Mouse (Mus musculus) MEL-GATA-1-ER (cell line): ENCODE results near the gene Yju2.
"Not testable (repeated sequence)": the region's sequence is repeated elsewhere in the genome, so short reads cannot be mapped to it uniquely, and the experiment has no call there.

ENCODE experiments used
- DNase-seq: peaks from one replicate; pipeline ENCODE4 v3.0.0-alpha.2; 2012; ENCODE audit warnings: low read depth; ENCODE audit errors: extremely low read depth

Yju2 gene

DNA sequence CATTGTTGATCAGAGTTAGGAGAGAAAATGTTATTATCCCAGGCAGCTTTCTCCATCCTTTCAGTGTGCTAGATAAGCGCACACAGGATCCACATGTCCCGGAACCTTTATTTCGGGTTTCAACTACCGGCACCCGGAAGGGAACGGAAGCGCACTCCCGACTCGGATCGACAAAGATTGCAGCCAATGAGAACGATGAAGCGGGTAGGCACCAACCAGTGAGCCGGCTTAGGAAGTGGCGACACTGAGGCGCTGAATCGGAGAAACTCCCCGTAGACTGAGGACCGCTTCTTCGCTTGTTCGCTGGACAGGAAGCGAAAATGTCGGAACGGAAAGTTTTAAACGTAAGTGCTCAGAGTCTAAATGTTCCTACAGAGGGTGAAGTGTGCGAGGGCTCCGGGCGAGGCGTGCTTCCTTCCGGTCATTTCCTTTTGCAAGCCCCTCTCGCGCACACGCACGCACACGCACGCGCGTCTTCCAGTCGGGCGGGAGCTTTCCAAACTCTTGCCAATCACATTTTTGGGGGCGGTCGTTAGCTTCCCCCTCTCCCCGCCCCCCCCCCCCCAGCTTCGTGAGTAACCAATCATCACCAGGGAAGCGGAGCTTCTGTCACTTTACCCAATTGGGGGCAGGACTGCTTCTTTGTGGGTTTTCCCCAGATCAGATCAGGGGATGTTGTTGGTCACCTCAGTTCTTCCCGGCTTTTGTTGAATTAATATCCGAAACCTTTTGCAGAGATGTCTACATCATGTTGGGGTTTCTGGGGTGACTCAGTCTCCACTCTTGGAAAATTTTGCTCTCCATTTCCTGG is at the start of gene Yju2:
TSS of gene Yju2 (plus strand) at position 182 of the 811 bp plus-strand sequence.
- peak; percentile 95 for DNase-seq

DNA sequence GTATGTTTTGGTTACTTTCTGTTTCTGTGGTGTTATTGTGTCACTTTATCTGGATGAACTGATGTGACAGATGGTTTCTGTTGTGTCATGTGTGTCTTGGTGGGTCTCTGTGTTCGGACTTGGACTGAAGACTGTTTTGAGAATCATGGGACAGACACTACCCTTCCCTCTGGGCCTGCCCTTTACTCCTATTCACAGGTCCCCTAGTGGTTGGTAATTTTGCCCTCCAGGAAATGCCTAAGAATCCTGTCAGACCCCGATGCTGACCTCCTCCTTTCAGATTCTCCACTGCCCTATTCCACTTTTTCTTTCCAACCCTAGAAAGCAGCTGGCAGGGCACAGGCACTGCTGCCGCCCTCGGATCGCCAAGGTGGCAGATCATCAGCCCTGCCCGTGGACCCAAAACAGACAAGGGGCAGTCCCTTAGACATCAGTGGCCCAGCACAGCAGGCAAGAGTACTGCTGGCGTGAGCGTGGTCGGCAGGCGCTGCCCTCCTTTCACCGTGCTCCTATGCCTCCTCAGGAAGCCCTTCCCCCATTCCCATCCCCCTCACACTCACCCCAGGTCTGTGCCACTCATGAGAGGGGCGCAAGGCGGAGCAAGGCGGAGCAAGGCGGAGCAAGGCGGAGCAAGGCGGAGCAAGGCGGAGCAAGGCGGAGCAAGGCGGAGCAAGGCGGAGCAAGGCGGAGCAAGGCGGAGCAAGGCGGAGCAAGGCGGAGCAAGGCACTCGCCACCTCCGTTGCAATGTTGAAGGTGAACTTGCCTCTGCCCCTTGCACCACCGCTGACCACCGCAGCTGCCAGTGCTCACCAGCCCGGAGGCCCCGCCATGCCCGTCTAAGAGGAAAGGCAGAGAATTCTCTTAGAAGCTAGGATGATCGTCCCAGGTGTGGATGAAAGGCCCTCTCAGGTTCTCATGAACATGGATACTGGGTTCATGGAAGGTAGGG is 27.1 kb upstream of the Yju2 start:
- DNase-seq, result peak; percentile 52

DNA sequence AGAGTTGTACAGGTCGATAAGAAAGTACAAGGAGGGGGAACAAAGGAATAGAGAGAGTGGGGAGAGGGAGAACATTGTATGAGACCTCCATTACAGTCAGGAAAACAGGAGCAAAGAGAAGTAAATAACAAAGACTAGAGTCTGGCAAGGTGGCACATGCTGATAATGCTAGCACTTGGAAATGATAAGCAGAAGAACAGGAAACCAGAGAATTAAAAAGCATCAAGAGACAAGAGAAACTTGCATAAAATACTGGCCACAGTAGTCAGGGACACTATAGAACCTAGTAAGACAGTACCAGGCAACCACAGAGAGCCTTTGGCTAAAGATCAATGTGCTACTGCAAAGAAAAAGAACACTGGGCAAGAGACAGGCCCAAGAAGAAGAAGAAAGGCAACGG is 26.3 kb upstream of the Yju2 start:
- DNase-seq, result peak; percentile 88

DNA sequence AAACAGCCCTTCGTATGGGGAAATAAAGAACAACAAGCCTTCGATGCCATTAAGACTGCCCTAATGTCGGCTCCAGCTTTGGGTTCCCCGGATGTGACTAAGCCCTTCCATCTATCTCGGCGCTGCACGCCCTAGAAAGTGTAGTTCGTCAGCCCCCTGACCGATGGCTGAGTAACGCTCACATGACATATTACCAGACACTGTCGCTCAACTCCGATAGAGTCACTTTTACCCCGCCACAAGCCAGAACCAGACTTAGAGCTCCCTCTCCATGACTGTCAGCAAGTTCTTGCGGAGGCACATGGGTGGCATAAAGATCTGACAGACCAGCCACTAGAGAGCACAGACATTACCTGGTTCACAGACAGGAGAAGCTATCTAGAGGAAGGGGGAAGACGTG is 25.7 kb upstream of the Yju2 start:
- peak; percentile 83 for DNase-seq

DNA sequence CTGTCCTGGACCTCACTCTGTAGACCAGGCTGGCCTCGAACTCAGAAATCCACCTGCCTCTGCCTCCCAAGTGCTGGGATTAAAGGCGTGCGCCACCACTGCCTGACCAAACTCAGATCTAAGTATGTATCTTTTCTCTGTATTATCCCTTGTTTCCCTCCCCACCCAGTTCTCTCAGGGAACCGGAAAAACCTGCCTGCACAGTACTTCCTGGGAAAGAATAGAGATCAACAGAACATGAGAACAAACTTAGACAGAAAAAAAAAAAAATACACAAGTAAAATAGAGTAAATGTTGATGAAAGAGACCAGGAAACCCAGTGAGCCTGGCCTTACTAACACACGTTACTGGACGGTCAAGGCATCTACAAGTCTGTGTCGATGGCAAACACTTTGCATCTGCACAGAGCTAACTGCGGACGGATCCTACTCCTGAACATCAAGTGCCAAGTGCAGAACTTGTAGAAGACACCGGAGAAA is 14.5 kb upstream of the Yju2 start:
- DNase-seq, result not testable (repeated sequence)

DNA sequence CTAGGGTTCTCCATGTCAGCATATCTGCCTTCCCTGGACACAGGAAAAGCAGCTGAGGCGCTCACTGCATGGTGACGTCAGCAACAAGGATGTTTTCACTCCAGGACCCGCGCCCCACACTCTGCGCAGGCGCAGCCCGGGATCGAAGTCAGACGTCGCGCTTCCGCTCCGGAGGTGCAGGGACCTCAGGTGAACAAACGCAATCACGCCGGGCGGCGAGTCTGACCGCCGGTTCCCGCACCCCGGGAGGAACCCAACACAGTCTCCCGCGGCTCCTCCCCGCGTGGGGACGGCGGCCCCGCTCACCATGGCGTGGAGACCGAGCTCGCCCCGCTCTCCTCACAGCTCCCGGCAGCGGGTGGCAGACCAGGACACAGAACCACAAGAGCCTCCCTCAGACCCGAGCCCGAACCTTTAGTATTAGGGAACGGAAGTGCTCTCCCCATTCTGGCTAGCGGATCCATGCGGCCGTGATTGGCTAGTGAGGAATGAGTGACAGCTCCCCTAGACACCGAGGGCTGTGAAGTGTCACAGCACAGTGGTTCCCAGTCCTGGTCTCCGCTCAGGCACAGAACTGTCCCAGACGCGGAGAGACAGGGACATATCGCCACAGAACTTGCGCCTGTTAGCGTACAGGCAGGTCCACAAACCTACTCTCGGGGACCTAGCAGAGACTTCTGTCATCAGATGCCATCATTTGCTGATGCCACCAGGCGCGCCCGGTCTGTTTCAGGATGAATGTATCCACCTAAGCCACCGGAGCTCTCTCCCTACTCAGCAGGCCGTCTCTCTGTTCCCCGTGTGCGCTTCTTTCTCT is 13.8 kb upstream of the Yju2 start:
- peak; percentile 75 for DNase-seq

DNA sequence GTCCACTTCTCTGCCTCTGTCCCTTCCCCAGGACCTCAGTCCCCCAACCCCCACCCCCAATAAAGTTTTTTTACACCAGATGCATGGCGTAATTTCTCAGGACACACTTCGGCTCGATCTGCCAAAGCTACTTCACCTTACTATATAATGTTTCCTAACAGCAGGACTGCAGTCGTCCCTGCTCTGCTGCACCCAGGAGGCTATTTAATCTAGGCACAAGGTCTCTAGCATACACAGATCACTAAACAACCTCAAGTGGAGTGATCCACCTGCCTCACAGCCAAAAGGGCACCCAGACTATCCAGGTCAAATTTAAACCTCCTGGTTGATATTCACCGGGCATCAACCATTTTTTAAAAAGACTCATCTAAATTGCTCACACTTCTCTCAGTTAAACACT is 13.2 kb upstream of the Yju2 start:
- DNase-seq, result no peak

DNA sequence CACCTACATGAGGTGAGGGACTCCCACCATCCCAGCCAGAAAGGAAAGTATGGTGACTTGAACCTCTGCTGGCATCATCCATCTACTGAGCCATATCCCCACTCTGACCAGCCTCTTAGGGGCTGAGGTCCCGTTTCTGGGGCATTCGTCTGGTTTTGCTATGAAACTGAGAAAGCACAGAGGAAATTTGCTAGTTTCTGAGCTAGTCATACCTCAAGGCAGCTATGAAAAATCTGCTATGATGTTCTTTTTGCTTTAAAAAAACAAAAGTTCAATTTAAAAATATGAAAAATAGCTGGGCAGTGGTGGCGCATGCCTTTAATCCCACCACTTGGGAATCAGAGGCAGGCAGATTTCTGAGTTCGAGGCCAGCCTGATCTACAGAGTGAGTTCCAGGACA is 10.3 kb upstream of the Yju2 start:
- no peak for DNase-seq

DNA sequence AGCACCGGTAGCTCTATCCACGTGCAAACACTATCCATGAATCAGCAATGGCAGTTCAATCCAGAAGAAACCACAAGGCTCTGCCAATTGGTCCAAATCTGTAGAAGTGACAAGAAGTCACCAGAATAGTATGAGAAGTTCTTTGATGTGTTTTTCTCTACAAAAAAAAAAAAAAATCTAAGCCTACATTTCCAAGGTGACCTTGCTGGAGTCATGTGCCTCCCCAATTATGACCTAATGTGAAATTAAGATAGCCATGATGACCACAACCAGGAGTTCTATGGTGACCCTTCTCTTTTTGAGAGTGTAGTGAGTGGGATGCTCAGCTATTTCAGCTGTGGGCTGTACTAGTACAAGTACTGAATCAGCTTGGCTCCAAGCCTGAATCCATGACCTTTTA is 9.5 kb upstream of the Yju2 start, which contains the start of gene Zfp119b:
TSS of gene Zfp119b (minus strand) at position 101 of the 400 bp plus-strand sequence.
- DNase-seq, result no peak

DNA sequence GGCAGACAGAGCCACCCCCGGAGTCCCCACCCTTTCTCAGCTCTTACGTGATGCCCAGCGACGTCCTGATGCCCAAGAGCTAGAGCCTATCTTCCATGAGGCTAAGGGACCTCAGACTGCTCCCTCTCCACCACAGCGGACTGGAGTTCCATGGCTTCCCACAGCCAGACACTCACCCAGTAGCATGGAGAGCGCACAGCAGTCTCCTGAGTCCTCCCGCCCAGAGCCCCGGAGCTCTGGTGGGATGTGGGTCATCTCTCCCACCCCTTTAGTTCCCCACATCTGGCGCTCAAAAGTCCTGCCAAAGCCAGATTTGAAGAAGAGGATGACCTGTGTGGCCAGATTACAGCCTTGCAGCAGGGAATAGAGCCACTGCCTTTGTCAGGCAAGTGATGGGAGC is 8.3 kb upstream of the Yju2 start:
- DNase-seq, result no peak

DNA sequence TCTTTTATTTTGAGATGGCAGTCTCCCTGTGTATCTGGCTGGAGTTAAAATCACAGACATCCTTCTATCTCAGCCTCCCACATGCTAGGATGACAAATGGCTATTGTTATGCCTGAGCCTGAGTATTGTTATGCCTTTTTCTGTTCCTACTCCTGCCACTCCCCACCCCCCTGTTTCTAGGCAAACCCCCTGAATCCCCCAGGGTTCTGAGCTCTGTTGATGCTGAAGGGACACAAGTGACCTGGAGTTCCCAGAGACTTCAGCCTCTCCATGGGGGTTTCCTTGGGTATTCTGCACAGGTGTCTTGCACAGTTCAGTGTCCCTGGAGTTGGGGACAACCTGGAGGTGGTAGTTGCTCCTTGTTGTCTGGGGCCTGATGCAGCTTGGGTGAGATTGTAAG is 6.9 kb upstream of the Yju2 start:
- DNase-seq, result no peak

DNA sequence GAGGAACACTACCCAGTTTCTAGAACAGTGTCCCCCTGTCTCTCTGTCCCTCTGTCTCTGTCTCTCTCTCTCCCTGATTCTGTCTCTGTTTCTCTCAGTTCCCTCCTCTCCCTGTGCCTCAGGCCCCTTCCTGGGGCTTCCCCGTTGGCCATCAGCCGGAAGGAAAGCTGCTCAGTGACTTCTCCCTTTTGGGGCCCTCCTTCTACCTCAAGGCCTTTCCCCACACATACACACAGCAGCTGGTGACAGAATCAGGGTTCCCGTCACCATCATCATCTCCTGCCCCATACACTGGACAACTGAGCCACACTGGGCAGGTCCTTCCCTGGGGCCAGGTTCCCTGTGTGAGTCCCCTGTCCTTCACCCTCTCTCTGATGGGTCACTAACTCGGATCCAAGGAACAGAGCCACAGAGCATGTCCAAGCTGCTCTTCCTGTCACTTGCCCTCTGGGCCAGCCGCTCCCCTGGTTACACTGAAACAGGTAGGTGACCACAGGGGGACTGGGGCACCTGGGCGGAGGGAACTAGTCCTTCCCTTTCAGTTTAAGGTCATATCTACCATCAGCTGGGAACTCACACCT is 6.4 kb upstream of the Yju2 start, which contains the start of gene Ebi3:
TSS of gene Ebi3 (plus strand) at position 194 of the 581 bp plus-strand sequence.
- DNase-seq, result no peak

DNA sequence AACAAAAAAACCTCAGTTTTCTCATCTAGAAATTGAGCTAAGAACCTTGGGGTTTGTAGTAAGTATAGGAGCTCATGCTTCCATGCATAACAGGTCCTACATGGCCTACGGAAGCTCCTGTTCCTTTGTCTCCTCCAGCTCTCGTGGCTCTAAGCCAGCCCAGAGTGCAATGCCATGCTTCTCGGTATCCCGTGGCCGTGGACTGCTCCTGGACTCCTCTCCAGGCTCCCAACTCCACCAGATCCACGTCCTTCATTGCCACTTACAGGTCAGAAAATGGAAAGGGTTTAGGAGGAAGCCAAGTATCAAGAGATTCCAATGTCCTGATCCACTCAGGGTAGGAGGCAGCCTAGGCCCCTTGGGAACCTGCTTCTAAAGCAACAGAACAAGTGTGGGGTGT is 5.1 kb upstream of the Yju2 start:
- DNase-seq, result no peak

DNA sequence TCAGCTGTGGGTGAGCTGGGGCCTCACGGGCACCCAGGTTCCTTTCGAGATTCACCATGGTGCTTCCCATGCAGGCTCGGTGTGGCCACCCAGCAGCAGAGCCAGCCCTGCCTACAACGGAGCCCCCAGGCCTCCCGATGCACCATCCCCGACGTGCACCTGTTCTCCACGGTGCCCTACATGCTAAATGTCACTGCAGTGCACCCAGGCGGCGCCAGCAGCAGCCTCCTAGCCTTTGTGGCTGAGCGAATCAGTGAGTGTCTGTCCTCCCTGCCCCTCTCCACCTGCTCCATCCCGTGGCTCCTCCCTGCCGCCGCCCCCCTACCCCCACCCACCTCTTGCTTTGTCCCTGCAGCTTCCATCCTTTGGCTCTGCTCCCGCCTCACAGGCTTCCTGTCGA is 4.7 kb upstream of the Yju2 start:
- no peak for DNase-seq

DNA sequence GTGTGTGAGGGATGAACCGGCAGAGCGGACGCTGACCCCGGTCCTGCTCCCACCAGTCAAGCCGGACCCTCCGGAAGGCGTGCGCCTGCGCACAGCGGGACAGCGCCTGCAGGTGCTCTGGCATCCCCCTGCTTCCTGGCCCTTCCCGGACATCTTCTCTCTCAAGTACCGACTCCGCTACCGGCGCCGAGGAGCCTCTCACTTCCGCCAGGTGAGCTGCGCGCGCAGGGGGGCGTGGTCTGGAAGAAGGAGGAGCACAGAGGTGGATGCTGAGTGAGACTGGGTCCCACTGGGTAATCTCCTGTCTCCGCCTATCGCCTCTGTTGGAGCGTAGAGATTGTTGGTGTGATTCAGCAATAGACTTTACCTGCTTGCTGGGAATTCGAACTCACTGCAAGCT is 2.8 kb upstream of the Yju2 start:
- no peak for DNase-seq

DNA sequence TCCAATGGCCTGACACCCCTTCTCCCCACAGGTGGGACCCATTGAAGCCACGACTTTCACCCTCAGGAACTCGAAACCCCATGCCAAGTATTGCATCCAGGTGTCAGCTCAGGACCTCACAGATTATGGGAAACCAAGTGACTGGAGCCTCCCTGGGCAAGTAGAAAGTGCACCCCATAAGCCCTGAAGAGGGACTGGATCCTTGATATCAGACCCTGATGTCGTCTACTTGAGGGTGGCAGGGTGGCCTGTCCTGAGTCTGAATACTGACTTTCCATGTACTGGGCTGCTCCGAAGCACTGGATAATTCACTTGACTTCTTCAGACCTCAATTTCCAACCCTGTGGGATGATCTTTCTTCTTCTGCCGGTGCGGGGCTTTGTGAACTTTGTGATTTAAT is 2.3 kb upstream of the Yju2 start:
- no peak for DNase-seq

DNA sequence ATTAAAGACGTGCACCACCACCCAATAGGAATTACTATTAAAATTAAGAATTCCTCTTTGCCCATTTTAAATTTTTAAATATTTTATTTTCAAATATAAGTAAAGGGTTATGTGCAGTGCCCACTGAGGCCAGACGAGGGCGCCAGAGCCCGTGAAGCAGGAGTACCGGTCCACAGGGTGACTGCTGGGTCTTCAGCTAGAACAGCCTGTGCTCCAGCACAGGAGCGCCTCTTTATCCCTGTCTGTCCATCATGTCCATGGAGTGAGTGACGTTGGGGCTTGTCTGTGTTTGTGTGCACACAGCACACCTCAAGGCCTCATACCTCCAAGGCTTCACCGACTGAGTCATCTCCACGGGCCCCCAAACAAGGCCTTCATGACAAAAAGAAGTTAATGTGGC is 1.7 kb upstream of the Yju2 start:
- DNase-seq, result no peak

DNA sequence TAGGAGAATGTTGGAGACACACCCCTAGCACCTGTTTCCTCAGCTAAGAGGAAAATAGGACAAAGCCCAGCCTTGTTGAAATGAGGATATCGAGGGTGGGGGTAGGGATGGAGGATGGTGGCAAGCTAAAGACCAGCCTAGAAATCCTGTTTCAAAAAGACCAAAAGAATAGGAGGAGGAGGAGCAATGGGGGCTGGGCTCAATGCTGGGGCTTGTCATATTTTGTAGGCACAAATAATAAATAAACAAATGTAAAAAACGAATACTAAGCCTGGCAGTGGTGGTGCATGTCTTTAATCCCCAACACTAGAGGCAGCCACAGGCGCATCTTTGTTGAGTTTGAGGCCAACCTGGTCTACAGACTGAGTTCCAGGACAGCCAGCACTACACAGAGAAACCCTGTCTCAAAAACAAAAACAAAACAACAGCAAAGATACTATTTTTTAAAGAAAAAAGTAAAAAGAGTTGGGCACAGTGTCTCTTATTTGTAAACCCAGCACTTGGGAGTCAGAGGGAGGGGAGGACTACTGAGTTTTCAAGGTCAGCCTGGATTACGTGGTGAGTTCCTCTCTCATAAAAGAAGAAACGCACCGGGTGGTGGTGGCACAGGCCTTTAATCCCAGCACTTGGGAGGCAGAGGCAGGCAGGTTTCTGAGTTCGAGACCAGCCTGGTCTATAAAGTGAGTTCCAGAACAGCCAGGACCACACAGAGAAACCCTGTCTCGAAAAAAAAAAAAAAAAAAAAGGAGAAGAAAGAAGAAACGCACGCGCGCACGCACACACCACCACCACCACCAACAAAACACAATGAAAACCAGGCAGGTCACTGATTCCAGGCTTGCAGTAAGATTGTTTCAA is 944 bp upstream of the Yju2 start:
- no peak for DNase-seq

DNA sequence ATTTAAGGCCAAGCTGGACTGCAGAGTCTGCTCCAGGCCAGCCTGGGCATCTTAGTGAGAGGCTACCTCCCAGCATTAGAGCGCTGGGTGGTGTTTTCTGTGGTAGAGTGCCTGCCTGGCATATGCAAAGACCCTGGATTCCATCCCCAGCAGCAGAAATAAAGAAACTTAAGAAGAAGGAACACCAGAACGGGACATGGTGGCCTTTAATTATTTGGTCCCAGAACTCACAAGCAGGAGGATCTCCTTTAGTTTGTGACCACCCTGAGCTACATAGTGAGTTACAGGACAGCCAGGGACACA is 364 bp upstream of the Yju2 start:
- no peak for DNase-seq
